Mouse (Mus musculus) midbrain, postnatal 0 days (tissue): ENCODE measurements around the gene Gm20388. TPM values are rescaled to one million over a fixed set of nuclear protein-coding genes. Genes with fewer than 3 reads are reported as not detected.

Source experiments
- ATAC-seq: fragments of 200-750 bp; cut with Nextera tagmentation; 2 replicates; pipeline ENCODE4 v1.8.0; 2017; ENCODE audit warnings: moderate number of reproducible peaks, mild to moderate bottlenecking, moderate TSS enrichment, moderate library complexity; ENCODE audit not compliant: low FRiP score
- DNase-seq: peaks from one replicate; pipeline ENCODE4 v3.0.0-alpha.2; 2015; ENCODE audit warnings: low spot score
- H3K27ac ChIP-seq: fragments of 300-500 bp; sonication (generic); 2 replicates; pipeline ENCODE4 v1.5.1; 2014; ENCODE audit warnings: low read depth, mild to moderate bottlenecking, low read length, mixed read lengths
- H3K27me3 ChIP-seq: fragments of 300-500 bp; sonication (generic); 2 replicates; pipeline ENCODE4 v1.6.1; 2014; ENCODE audit warnings: low read length, control low read depth, mixed read lengths; ENCODE audit not compliant: insufficient read depth
- H3K36me3 ChIP-seq: fragments of 300-500 bp; sonication (generic); 2 replicates; pipeline ENCODE4 v1.6.1; 2014; ENCODE audit warnings: low read length, control low read depth, mixed read lengths; ENCODE audit not compliant: insufficient read depth
- H3K4me1 ChIP-seq: fragments of 300-500 bp; sonication (generic); 2 replicates; pipeline ENCODE4 v1.6.1; 2014; ENCODE audit warnings: mild to moderate bottlenecking, control low read depth, antibody characterized with exemption, low read length, mixed read lengths; ENCODE audit not compliant: insufficient read depth
- H3K4me2 ChIP-seq: fragments of 300-500 bp; sonication (generic); 2 replicates; pipeline ENCODE4 v1.6.1; 2014; ENCODE audit warnings: low read depth, mild to moderate bottlenecking, low read length, mixed read lengths; ENCODE audit not compliant: poor library complexity, severe bottlenecking
- H3K4me3 ChIP-seq: fragments of 300-500 bp; sonication (generic); 2 replicates; pipeline ENCODE4 v1.5.1; 2014; ENCODE audit warnings: low read depth, mild to moderate bottlenecking, low read length, moderate library complexity
- H3K9ac ChIP-seq: fragments of 300-500 bp; sonication (generic); replicated peaks from 2 replicates; pipeline ENCODE4 v1.6.1; 2014; ENCODE audit warnings: mild to moderate bottlenecking, low read length, moderate library complexity, mixed read lengths; ENCODE audit not compliant: poor library complexity, severe bottlenecking
- H3K9me3 ChIP-seq: fragments of 300-500 bp; sonication (generic); 2 replicates; pipeline ENCODE4 v1.6.1; 2016; ENCODE audit warnings: low read length, control low read depth
- CTCF ChIP-seq: IDR thresholded peaks from 2 replicates; pipeline ENCODE4 v1.5.1; 2016; ENCODE audit warnings: antibody characterized with exemption, mild to moderate bottlenecking
- WGBS: fragments of 180-500 bp; shearing (Covaris S2); extraction: QIAGEN DNeasy Blood & Tissue Kit; methylation state at CpG from one replicate; pipeline ENCODE4 v1.1.7; 2014; 5-methylcytosine and 5-hydroxymethylcytosine counted together
- polyA plus RNA-seq: library from polyadenylated mRNA; unstranded; fragments of >200 nt; fragmentation: Nextera tagmentation; extraction: Ambion mirVana; gene quantifications from 2 replicates; pipeline ENCODE4 v1.2.1, GENCODE M21; 2015
- total RNA-seq: library from RNA; depleted of rRNA; stranded (reverse); fragments of >200 nt; gene quantifications from 2 replicates; pipeline ENCODE4 v1.2.3, GENCODE M21; 2014

Gene Gm20388
- total and polyA plus RNA-seq, 2 experiments from 2014 or later, result 74.2 TPM; not detected in 1

GRCm38 (mm10) chr8:120475462-120476201, 565.0 kb downstream of the Gm20388 start:
- no peaks in the 10 kb centered on the region for H3K9me3 ChIP-seq
- H3K4me2 ChIP-seq, result no peak overlapping the region
- no peak for DNase-seq
- H3K9ac ChIP-seq, result no peak overlapping the region
- no peak overlapping the region for H3K27ac ChIP-seq
- no peak overlapping the region for H3K4me3 ChIP-seq
- no peak for TF ChIP-seq CTCF
- 76% methylated on average over 10 of the region's 10 CpGs for WGBS
- no peaks in the 10 kb centered on the region for H3K36me3 ChIP-seq
- ATAC-seq, result no peak; the same call in 1 of the 2 replicates
- peaks cover 10% of the 10 kb centered on the region; the same call in 1 of the 2 replicates for H3K4me1 ChIP-seq
- H3K27me3 ChIP-seq, result no peaks in the 10 kb centered on the region

DNA sequence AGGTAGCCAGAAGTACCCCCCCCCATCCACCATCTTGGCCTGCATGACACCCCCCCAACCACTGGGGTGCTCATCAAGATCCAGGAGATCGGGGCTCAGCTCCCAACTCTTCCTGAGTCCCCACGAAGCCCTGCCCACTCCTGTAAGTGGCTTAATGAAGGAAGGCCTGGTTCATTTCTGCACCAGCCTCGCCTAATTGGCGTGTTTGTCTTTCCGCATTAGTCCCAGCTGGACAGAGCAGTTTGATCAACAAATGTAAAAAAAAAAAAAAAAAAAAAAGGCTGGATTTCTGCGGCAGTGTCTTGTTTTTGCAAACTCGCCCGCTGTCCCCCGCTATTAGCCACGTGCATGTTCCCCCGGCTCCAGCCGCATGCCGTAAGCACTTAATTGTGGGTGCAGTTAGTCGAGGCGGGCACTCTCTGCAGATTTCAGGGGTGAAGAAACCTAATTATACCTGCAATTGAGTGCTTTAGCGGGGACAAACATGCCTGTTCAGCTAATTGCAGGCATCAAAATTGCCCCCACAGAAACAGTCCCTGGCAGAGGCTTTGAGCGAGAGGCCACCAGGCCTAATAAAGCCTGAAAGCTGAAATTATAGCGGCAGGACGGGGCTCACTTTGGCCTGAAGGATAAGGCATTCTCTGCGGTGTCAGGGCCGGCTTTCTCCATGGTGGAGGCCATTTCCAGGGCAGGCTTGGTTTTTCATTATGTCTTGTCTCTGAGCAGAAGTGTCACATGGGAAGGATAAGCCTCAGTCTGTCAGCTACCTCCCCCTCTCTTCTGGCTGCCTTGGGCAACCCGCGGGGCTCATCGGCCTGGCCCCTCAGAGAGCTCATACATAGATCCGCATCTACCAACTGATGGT, 566.3 kb downstream of the Gm20388 start:
- ATAC-seq (no peak), DNase-seq (no peak)
- 30% methylated on average over 25 of the region's 25 CpGs for WGBS
- no peak overlapping the region for H3K4me2 ChIP-seq
- no peaks in the 10 kb centered on the region for H3K36me3 ChIP-seq
- no peaks in the 10 kb centered on the region for H3K27me3 ChIP-seq
- H3K4me1 ChIP-seq, result peaks cover 7% of the 10 kb centered on the region; the same call in 1 of the 2 replicates
- no peaks in the 10 kb centered on the region for H3K9me3 ChIP-seq
- H3K9ac ChIP-seq, result no peak overlapping the region
- H3K27ac ChIP-seq, result peak overlapping the region; percentile 59
- TF ChIP-seq CTCF, result no peak
- no peak overlapping the region for H3K4me3 ChIP-seq

- no peak for ATAC-seq
- no peak overlapping the region for H3K27ac ChIP-seq
- H3K9ac ChIP-seq, result no peak overlapping the region
- DNase-seq, result no peak
- H3K4me1 ChIP-seq, result no peaks in the 10 kb centered on the region; the same call in 1 of the 2 replicates
- TF ChIP-seq CTCF, result no peak
- no peaks in the 10 kb centered on the region for H3K27me3 ChIP-seq
- WGBS, result 90% methylated on average over 11 of the region's 11 CpGs
- H3K4me2 ChIP-seq, result no peak overlapping the region
- no peaks in the 10 kb centered on the region for H3K9me3 ChIP-seq
- no peaks in the 10 kb centered on the region for H3K36me3 ChIP-seq
- no peak overlapping the region for H3K4me3 ChIP-seq
These were observed 568.1 kb downstream of the Gm20388 start for GRCm38 (mm10) chr8:120478754-120479153.

DNA sequence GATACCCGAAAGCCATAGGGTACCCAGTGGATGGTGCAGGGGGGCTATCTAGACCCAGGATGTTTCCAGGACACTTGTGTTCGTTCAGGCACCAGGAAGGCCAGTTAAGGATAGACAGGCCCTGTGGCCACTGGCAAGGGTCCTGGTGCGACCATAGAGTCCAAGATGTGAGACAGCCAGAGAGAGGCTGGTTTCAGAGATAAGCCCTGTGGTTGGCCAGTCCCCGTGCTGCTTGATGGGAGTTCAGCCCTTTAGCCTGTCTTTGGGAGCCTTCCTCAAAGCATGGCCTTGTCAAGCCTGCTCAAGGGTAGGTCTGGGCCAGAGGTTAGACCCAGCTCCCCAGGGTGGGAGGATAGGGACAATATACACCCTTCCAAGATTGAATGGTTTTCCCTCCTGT, 569.0 kb downstream of the Gm20388 start:
- DNase-seq (no peak), ATAC-seq (no peak)
- no peak for TF ChIP-seq CTCF
- Histone ChIP-seq H3K36me3 (no peaks in the 10 kb centered on the region), H3K27ac (no peak overlapping the region), H3K9ac (no peak overlapping the region), H3K4me2 (no peak overlapping the region), H3K4me1 (peaks cover 6% of the 10 kb centered on the region; the same call in 1 of the 2 replicates), H3K4me3 (no peak overlapping the region), H3K27me3 (no peaks in the 10 kb centered on the region), H3K9me3 (no peaks in the 10 kb centered on the region)
- WGBS, result 94% methylated on average over 4 of the region's 4 CpGs

DNA sequence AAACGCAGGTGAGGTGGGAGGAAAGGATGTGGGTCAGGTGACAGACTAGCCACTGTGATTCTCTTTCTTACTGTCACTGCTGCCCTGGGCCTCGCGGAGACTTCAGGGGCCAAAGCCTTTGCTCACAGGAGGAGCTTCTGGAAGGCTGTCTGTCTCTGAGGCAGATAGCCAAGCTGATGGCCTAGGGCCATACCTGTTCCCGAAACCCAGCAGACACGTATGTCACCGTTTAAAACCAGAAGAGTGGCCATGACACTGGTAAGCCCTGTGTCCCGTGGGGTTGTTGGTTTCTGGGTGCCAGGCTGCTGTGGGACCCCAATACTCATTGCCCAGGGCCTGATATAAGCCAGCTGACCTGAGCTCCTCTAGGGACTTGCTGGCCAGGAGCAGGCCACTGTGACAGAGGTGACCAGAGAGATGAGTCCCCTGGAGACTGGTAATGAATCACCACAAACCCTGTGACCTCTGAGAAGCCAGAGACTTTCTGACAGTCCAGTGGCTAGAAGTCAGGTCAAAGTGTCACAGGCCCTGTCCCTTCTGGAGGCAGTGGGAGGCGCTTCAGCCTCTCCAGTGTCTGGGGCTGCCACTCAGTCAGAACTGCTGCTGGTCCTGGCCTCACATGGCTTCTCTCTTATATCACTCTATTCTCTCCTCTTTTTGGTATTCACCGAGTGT, 571.5 kb downstream of the Gm20388 start:
- no peak for ATAC-seq
- WGBS, result 86% methylated on average over 9 of the region's 9 CpGs
- Histone ChIP-seq H3K27me3 (no peaks in the 10 kb centered on the region), H3K9me3 (no peaks in the 10 kb centered on the region), H3K9ac (no peak overlapping the region), H3K36me3 (no peaks in the 10 kb centered on the region), H3K27ac (no peak overlapping the region), H3K4me1 (peaks cover 14% of the 10 kb centered on the region), H3K4me2 (no peak overlapping the region), H3K4me3 (no peak overlapping the region)
- TF ChIP-seq CTCF, result no peak
- no peak for DNase-seq
